Mouse (Mus musculus) limb, embryonic 11.5 days (tissue): ENCODE results near the gene Pik3r5. TPM values are rescaled to one million over a fixed set of nuclear protein-coding genes. Genes with fewer than 3 reads are reported as not detected.

Experiments used
- ATAC-seq: fragments of 200-750 bp; cut with Nextera tagmentation; 2 replicates; pipeline ENCODE4 v1.8.0; 2017; ENCODE audit warnings: low read depth; ENCODE audit not compliant: insufficient number of reproducible peaks, low FRiP score, low TSS enrichment
- DNase-seq: peaks from one replicate; pipeline ENCODE4 v3.0.0-alpha.2; 2015; ENCODE audit warnings: low spot score
- H3K27ac ChIP-seq: fragments of 300-500 bp; sonication (generic); replicated peaks from 2 replicates; pipeline ENCODE4 v1.5.1; 2014; ENCODE audit warnings: low read depth, mild to moderate bottlenecking, low read length
- H3K27me3 ChIP-seq: fragments of 300-500 bp; sonication (generic); 2 replicates; pipeline ENCODE4 v1.6.1; 2014; ENCODE audit warnings: mild to moderate bottlenecking, low read length, mixed read lengths; ENCODE audit not compliant: control insufficient read depth, insufficient read depth
- H3K36me3 ChIP-seq: fragments of 300-500 bp; sonication (generic); 2 replicates; pipeline ENCODE4 v1.6.1; 2014; ENCODE audit warnings: mild to moderate bottlenecking, low read length, moderate library complexity, mixed read lengths; ENCODE audit not compliant: control insufficient read depth, insufficient read depth
- H3K4me1 ChIP-seq: fragments of 300-500 bp; sonication (generic); 2 replicates; pipeline ENCODE4 v1.6.1; 2014; ENCODE audit warnings: low read length, mixed read lengths; ENCODE audit not compliant: control insufficient read depth, insufficient read depth
- H3K4me2 ChIP-seq: fragments of 300-500 bp; sonication (generic); 2 replicates; pipeline ENCODE4 v1.6.1; 2014; ENCODE audit warnings: low read depth, mild to moderate bottlenecking, moderate library complexity; ENCODE audit not compliant: severe bottlenecking
- H3K4me3 ChIP-seq: fragments of 300-500 bp; sonication (generic); 2 replicates; pipeline ENCODE4 v1.5.1; 2014; ENCODE audit warnings: low read depth, low read length
- H3K9ac ChIP-seq: fragments of 300-500 bp; sonication (generic); 2 replicates; pipeline ENCODE4 v1.6.1; 2014; ENCODE audit warnings: mild to moderate bottlenecking, low read length
- H3K9me3 ChIP-seq: fragments of 300-500 bp; sonication (generic); 2 replicates; pipeline ENCODE4 v1.6.1; 2016; ENCODE audit warnings: low read length; ENCODE audit not compliant: control insufficient read depth
- WGBS: fragments of 180-500 bp; shearing (Covaris S2); extraction: QIAGEN DNeasy Blood & Tissue Kit; methylation state at CpG from one replicate; pipeline ENCODE4 v1.1.7; 2014; 5-methylcytosine and 5-hydroxymethylcytosine counted together
- polyA plus RNA-seq: library from polyadenylated mRNA; unstranded; fragments of >200 nt; fragmentation: Nextera tagmentation; extraction: Ambion mirVana; gene quantifications from 2 replicates; pipeline ENCODE4 v1.2.1, GENCODE M21; 2014

The Pik3r5 gene
- polyA plus RNA-seq, 1 experiment from 2014 or later: 1.2 TPM

GRCm38 (mm10) chr11:68447242-68447641 lies 15.3 kb downstream of the Pik3r5 start:
- WGBS: 94% methylated on average over 2 of the region's 2 CpGs
- Histone ChIP-seq H3K4me1 (peaks cover 4% of the 10 kb centered on the region; the same call in 1 of the 2 replicates), H3K36me3 (no peaks in the 10 kb centered on the region), H3K9ac (no peak overlapping the region), H3K4me2 (no peak overlapping the region), H3K27ac (no peak overlapping the region), H3K27me3 (no peaks in the 10 kb centered on the region), H3K9me3 (no peaks in the 10 kb centered on the region), H3K4me3 (no peak overlapping the region)
- ATAC-seq (no peak), DNase-seq (no peak)

GRCm38 (mm10) chr11:68448356-68448755 lies 16.4 kb downstream of the Pik3r5 start:
- 84% methylated on average over 7 of the region's 7 CpGs for WGBS
- no peak for ATAC-seq
- Histone ChIP-seq H3K36me3 (no peaks in the 10 kb centered on the region), H3K9me3 (no peaks in the 10 kb centered on the region), H3K27me3 (no peaks in the 10 kb centered on the region), H3K27ac (no peak overlapping the region), H3K4me1 (peaks cover 4% of the 10 kb centered on the region; the same call in 1 of the 2 replicates), H3K4me2 (no peak overlapping the region), H3K9ac (no peak overlapping the region), H3K4me3 (no peak overlapping the region)
- DNase-seq: no peak

- no peak overlapping the region for H3K4me3 ChIP-seq
- peaks cover 4% of the 10 kb centered on the region; the same call in 1 of the 2 replicates for H3K4me1 ChIP-seq
- ATAC-seq (no peak), DNase-seq (no peak)
- no peaks in the 10 kb centered on the region for H3K36me3 ChIP-seq
- no peaks in the 10 kb centered on the region for H3K9me3 ChIP-seq
- H3K27me3 ChIP-seq: no peaks in the 10 kb centered on the region
- H3K9ac ChIP-seq: no peak overlapping the region
- H3K4me2 ChIP-seq: no peak overlapping the region
- H3K27ac ChIP-seq: no peak overlapping the region
- WGBS: 53% methylated on average over 10 of the region's 10 CpGs
These were observed 19.4 kb downstream of the Pik3r5 start for GRCm38 (mm10) chr11:68451282-68451735.

- WGBS: 72% methylated on average over 5 of the region's 5 CpGs
These were observed 20.0 kb downstream of the Pik3r5 start for GRCm38 (mm10) chr11:68451747-68452405.

GRCm38 (mm10) chr11:68452740-68453139 lies 20.8 kb downstream of the Pik3r5 start:
- ATAC-seq (no peak), DNase-seq (no peak)
- Histone ChIP-seq H3K27me3 (no peaks in the 10 kb centered on the region), H3K36me3 (no peaks in the 10 kb centered on the region), H3K27ac (no peak overlapping the region), H3K9ac (no peak overlapping the region), H3K4me1 (peaks cover 4% of the 10 kb centered on the region; the same call in 1 of the 2 replicates), H3K4me3 (no peak overlapping the region), H3K4me2 (no peak overlapping the region), H3K9me3 (no peaks in the 10 kb centered on the region)
- 90% methylated on average over 8 of the region's 8 CpGs for WGBS

More at GRCm38 (mm10) chr11:68451747-68452405, 20.0 kb downstream of the Pik3r5 start:
- Histone ChIP-seq H3K4me3 (no peak overlapping the region), H3K27ac (no peak overlapping the region), H3K4me2 (no peak overlapping the region), H3K9me3 (no peaks in the 10 kb centered on the region), H3K27me3 (no peaks in the 10 kb centered on the region), H3K4me1 (peaks cover 4% of the 10 kb centered on the region; the same call in 1 of the 2 replicates), H3K36me3 (no peaks in the 10 kb centered on the region), H3K9ac (no peak overlapping the region)
- DNase-seq (no peak), ATAC-seq (no peak)

GRCm38 (mm10) chr11:68453301-68453700 lies 21.4 kb downstream of the Pik3r5 start:
- no peak overlapping the region for H3K4me3 ChIP-seq
- no peaks in the 10 kb centered on the region for H3K36me3 ChIP-seq
- no peaks in the 10 kb centered on the region for H3K9me3 ChIP-seq
- peaks cover 4% of the 10 kb centered on the region; the same call in 1 of the 2 replicates for H3K4me1 ChIP-seq
- no peak overlapping the region for H3K9ac ChIP-seq
- WGBS: 76% methylated on average over 6 of the region's 6 CpGs
- ATAC-seq: no peak
- no peaks in the 10 kb centered on the region for H3K27me3 ChIP-seq
- no peak for DNase-seq
- H3K4me2 ChIP-seq: no peak overlapping the region
- H3K27ac ChIP-seq: no peak overlapping the region

- Histone ChIP-seq H3K9ac (no peak overlapping the region), H3K27ac (no peak overlapping the region), H3K27me3 (no peaks in the 10 kb centered on the region), H3K36me3 (no peaks in the 10 kb centered on the region), H3K4me3 (no peak overlapping the region), H3K4me1 (no peaks in the 10 kb centered on the region), H3K9me3 (no peaks in the 10 kb centered on the region), H3K4me2 (no peak overlapping the region)
- no peak for ATAC-seq
- no peak for DNase-seq
- 81% methylated on average over 8 of the region's 8 CpGs for WGBS
These were observed 26.2 kb downstream of the Pik3r5 start for GRCm38 (mm10) chr11:68458086-68458485.

- DNase-seq: no peak
- Histone ChIP-seq H3K4me2 (no peak overlapping the region), H3K27ac (no peak overlapping the region), H3K4me1 (no peaks in the 10 kb centered on the region), H3K27me3 (no peaks in the 10 kb centered on the region), H3K36me3 (no peaks in the 10 kb centered on the region), H3K4me3 (no peak overlapping the region), H3K9ac (no peak overlapping the region), H3K9me3 (no peaks in the 10 kb centered on the region)
- ATAC-seq: no peak
- 74% methylated on average over 5 of the region's 5 CpGs for WGBS
These were observed 27.1 kb downstream of the Pik3r5 start for GRCm38 (mm10) chr11:68459021-68459420.
